Mouse (Mus musculus) erythroblast, embryonic 14.5 days (primary cell): ENCODE measurements around the gene Il6st.

Experiments used
- GATA1 ChIP-seq: IDR thresholded peaks from 2 replicates; pipeline ENCODE4 v1.6.1; 2012; ENCODE audit warnings: low read length, inconsistent platforms, mixed read lengths
- TAL1 ChIP-seq: IDR thresholded peaks from 3 replicates; pipeline ENCODE4 v1.6.1; 2012; ENCODE audit warnings: low read length, inconsistent platforms, mixed read lengths

DNA sequence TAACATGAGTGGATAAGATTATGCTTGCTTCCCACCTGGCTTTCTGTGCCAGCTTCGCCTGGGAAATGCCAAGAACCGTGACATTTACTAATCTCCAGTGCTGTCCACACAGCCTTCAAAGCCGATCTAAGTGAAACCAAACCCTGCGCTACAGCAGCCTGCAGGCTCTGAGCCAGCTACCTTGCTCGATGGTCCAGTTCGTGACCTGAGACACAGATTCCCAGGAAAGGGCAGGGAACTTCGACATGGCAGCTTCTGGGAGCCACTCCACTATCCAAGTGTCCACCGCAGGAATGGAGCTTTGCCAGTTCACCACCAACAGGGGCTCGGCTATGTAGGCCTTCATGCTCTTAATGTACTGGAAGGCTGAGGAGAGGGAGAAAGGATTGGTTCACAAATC, 69.7 kb downstream of the Il6st start:
- TF ChIP-seq GATA1 (no peak), TAL1 (no peak)
